Mouse (Mus musculus): ENCODE measurements at regions not wholly inside any gene's neighbourhood (a gene's known extent, or its start where the extent isn't known, plus 50 kb on each side); places are given as distances from the start of the nearest gene placed in this dataset.

- H3K27ac ChIP-seq (replicated peaks): no peak overlapping the region
- no peaks in the 10 kb centered on the region for H3K36me3 ChIP-seq (replicated peaks)
- ATAC-seq (ENCODE audit: insufficient read depth): no peak
- no peak overlapping the region for H3K9ac ChIP-seq
- no peaks in the 10 kb centered on the region for H3K4me1 ChIP-seq (replicated peaks)
- H3K27me3 ChIP-seq: no peaks in the 10 kb centered on the region
- WGBS (ENCODE audit: insufficient replicate concordance): 54% methylated on average over 9 of the region's 9 CpGs
- no peaks in the 10 kb centered on the region for H3K9me3 ChIP-seq (replicated peaks)
- no peak overlapping the region for H3K4me2 ChIP-seq
- H3K4me3 ChIP-seq (replicated peaks): no peak overlapping the region
Observed at GRCm38 (mm10) chr3:149318728-149319127, 328.4 kb upstream of the Adgrl2 start.

- no peaks in the 10 kb centered on the region for H3K27me3 ChIP-seq
- no peak overlapping the region for H3K4me2 ChIP-seq
- no peaks in the 10 kb centered on the region for H3K9me3 ChIP-seq (replicated peaks)
- no peak overlapping the region for H3K9ac ChIP-seq
- H3K36me3 ChIP-seq (replicated peaks): no peaks in the 10 kb centered on the region
- H3K27ac ChIP-seq (replicated peaks): no peak overlapping the region
- H3K4me3 ChIP-seq (replicated peaks): no peak overlapping the region
- WGBS (ENCODE audit: insufficient replicate concordance): 58% methylated on average over 4 of the region's 4 CpGs
- no peak for ATAC-seq (ENCODE audit: insufficient read depth)
- no peaks in the 10 kb centered on the region for H3K4me1 ChIP-seq (replicated peaks)
Observed at GRCm38 (mm10) chr3:149314258-149314657, 323.9 kb upstream of the Adgrl2 start.

- Histone ChIP-seq H3K4me1 (replicated peaks) (no peaks in the 10 kb centered on the region), H3K9ac (no peak overlapping the region), H3K27ac (replicated peaks) (no peak overlapping the region), H3K36me3 (replicated peaks) (no peaks in the 10 kb centered on the region), H3K4me2 (no peak overlapping the region), H3K4me3 (replicated peaks) (no peak overlapping the region), H3K27me3 (no peaks in the 10 kb centered on the region), H3K9me3 (replicated peaks) (no peaks in the 10 kb centered on the region)
- ATAC-seq (ENCODE audit: insufficient read depth): no peak
- 63% methylated on average over 6 of the region's 6 CpGs for WGBS (ENCODE audit: insufficient replicate concordance)
Observed at GRCm38 (mm10) chr3:149313217-149313616, 322.9 kb upstream of the Adgrl2 start.

DNA sequence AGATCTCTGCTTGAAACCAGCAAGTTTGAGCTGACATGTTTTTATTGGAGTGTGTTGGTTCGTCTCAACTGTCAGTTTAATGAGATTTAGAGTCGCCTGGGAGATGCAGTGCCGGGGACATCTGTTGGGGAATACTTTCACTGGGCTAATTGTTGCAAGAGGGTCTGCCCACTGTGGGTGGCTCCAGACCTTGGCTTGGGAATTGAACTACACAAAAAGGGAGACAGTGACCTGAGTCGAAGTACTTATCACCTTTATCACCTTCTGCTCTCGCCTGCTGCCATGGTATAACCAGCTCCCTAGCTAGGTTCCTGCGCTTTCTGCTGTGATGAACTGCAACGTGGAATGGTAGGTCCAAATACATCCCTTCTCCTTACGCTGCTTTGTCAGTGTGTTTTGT is 321.2 kb upstream of the Adgrl2 start:
- Histone ChIP-seq H3K9ac (no peak overlapping the region), H3K36me3 (replicated peaks) (no peaks in the 10 kb centered on the region), H3K4me2 (no peak overlapping the region), H3K4me3 (replicated peaks) (no peak overlapping the region), H3K27me3 (no peaks in the 10 kb centered on the region), H3K9me3 (replicated peaks) (no peaks in the 10 kb centered on the region), H3K4me1 (replicated peaks) (no peaks in the 10 kb centered on the region), H3K27ac (replicated peaks) (no peak overlapping the region)
- 70% methylated on average over 8 of the region's 8 CpGs for WGBS (ENCODE audit: insufficient replicate concordance)
- ATAC-seq (ENCODE audit: insufficient read depth): no peak

DNA sequence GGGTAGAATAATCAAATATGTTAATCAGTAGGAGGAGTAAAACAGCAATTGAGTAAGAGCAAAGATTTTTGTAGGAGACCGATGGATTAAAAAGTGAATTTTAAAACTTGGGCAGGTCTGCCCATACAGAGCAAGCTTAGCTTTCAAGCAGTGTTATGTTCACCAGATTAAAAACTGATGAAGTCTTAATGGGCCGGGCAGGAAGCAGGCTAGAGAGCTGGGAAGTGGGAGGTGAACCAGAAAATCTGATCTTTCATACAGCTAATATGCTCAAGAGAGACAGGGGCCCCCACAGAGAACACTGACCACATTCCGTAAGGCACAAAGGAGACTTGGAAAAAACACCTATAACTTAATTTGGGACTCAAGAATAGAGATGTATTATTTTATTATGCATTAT is 316.4 kb upstream of the Adgrl2 start:
- WGBS (ENCODE audit: insufficient replicate concordance): 67% methylated on average over 3 of the region's 3 CpGs
- Histone ChIP-seq H3K4me2 (no peak overlapping the region), H3K27me3 (no peaks in the 10 kb centered on the region), H3K9me3 (replicated peaks) (no peaks in the 10 kb centered on the region), H3K4me1 (replicated peaks) (no peaks in the 10 kb centered on the region), H3K36me3 (replicated peaks) (no peaks in the 10 kb centered on the region), H3K27ac (replicated peaks) (no peak overlapping the region), H3K9ac (no peak overlapping the region), H3K4me3 (replicated peaks) (no peak overlapping the region)
- no peak for ATAC-seq (ENCODE audit: insufficient read depth)

DNA sequence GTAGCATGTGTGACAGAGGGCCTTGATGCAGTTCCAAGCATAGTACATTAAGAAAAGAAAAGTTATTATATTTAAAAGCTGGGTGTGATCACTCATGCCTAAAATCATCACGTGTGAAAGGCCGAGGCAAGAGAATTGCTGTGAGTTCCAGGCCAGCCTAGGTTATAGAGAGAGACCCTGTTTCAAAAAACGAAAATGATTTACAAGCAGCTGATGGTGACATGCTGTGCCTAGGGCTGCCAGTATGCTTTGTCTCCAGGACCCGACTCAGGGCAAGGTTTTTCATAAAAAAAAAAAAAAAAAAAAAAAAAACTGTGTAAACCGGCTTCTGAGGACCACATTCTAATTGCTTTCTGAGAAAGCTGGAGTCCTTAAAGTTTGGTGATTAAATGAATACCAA is 315.9 kb upstream of the Adgrl2 start:
- Histone ChIP-seq H3K4me2 (no peak overlapping the region), H3K9ac (no peak overlapping the region), H3K27me3 (no peaks in the 10 kb centered on the region), H3K4me1 (replicated peaks) (no peaks in the 10 kb centered on the region), H3K9me3 (replicated peaks) (no peaks in the 10 kb centered on the region), H3K4me3 (replicated peaks) (no peak overlapping the region), H3K36me3 (replicated peaks) (no peaks in the 10 kb centered on the region), H3K27ac (replicated peaks) (no peak overlapping the region)
- 49% methylated on average over 5 of the region's 5 CpGs for WGBS (ENCODE audit: insufficient replicate concordance)
- no peak for ATAC-seq (ENCODE audit: insufficient read depth)

GRCm38 (mm10) chr3:149305440-149305839 is 315.1 kb upstream of the Adgrl2 start:
- H3K4me1 ChIP-seq (replicated peaks): no peaks in the 10 kb centered on the region
- no peak overlapping the region for H3K4me3 ChIP-seq (replicated peaks)
- no peak overlapping the region for H3K9ac ChIP-seq
- ATAC-seq (ENCODE audit: insufficient read depth): no peak
- no peak overlapping the region for H3K27ac ChIP-seq (replicated peaks)
- no peaks in the 10 kb centered on the region for H3K27me3 ChIP-seq
- H3K4me2 ChIP-seq: no peak overlapping the region
- no peaks in the 10 kb centered on the region for H3K9me3 ChIP-seq (replicated peaks)
- WGBS (ENCODE audit: insufficient replicate concordance): 47% methylated on average over 5 of the region's 5 CpGs
- H3K36me3 ChIP-seq (replicated peaks): no peaks in the 10 kb centered on the region

DNA sequence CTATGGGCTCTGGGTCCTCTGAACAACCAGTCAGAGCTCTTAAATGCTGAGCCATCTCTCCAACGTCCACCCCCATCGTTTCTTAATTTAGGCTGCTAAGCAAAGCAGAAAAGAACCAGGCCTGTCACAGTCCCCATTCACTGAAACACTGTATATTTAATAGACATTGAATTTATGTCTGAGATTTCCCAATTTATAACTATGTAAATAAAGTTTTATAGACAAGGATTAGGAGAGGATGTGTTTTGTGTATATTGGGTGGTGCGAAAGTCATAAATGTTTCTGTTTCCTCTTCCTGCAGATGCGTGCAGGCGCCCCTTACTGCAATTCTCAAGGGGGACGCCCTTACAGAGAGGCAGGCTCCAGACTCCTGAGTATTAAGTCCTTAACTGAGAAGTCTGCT is 314.7 kb upstream of the Adgrl2 start:
- H3K4me1 ChIP-seq (replicated peaks): no peaks in the 10 kb centered on the region
- H3K4me2 ChIP-seq: no peak overlapping the region
- no peak overlapping the region for H3K9ac ChIP-seq
- no peak overlapping the region for H3K27ac ChIP-seq (replicated peaks)
- H3K9me3 ChIP-seq (replicated peaks): no peaks in the 10 kb centered on the region
- ATAC-seq (ENCODE audit: insufficient read depth): no peak
- H3K27me3 ChIP-seq: no peaks in the 10 kb centered on the region
- H3K4me3 ChIP-seq (replicated peaks): no peak overlapping the region
- WGBS (ENCODE audit: insufficient replicate concordance): 42% methylated on average over 6 of the region's 6 CpGs
- H3K36me3 ChIP-seq (replicated peaks): no peaks in the 10 kb centered on the region

DNA sequence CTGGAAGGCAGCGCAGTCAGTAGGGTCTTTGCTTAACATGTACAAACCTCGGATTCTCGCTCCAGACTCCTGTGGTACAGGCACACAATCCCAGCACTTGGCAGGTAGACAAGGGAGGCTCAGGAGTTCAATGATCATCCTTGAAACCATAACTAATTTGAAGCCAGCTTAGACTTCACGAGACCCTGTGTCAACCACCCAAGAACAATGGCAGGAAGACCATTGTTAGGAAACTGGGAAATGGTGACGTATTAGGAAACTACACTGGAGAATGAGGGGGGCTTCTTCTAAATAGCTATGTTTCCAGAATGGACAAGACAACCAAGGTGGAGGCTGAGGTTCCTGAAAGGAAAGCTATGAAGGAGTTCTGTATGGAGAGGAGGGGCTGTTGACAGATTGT is 313.1 kb upstream of the Adgrl2 start:
- Histone ChIP-seq H3K27ac (replicated peaks) (no peak overlapping the region), H3K27me3 (no peaks in the 10 kb centered on the region), H3K4me2 (no peak overlapping the region), H3K9ac (no peak overlapping the region), H3K9me3 (replicated peaks) (no peaks in the 10 kb centered on the region), H3K36me3 (replicated peaks) (no peaks in the 10 kb centered on the region), H3K4me1 (replicated peaks) (no peaks in the 10 kb centered on the region), H3K4me3 (replicated peaks) (no peak overlapping the region)
- ATAC-seq (ENCODE audit: insufficient read depth): no peak
- WGBS (ENCODE audit: insufficient replicate concordance): 72% methylated on average over 5 of the region's 5 CpGs

- no peak for ATAC-seq (ENCODE audit: insufficient read depth)
- Histone ChIP-seq H3K9me3 (replicated peaks) (no peaks in the 10 kb centered on the region), H3K9ac (no peak overlapping the region), H3K27ac (replicated peaks) (no peak overlapping the region), H3K4me3 (replicated peaks) (no peak overlapping the region), H3K4me1 (replicated peaks) (no peaks in the 10 kb centered on the region), H3K27me3 (no peaks in the 10 kb centered on the region), H3K4me2 (no peak overlapping the region), H3K36me3 (replicated peaks) (no peaks in the 10 kb centered on the region)
- WGBS (ENCODE audit: insufficient replicate concordance): 60% methylated on average over 4 of the region's 4 CpGs
Observed at GRCm38 (mm10) chr3:149300002-149300401, 309.6 kb upstream of the Adgrl2 start.

- ATAC-seq (ENCODE audit: insufficient read depth): no peak
- no peak overlapping the region for H3K4me3 ChIP-seq (replicated peaks)
- 75% methylated on average over 10 of the region's 10 CpGs for WGBS (ENCODE audit: insufficient replicate concordance)
- no peak overlapping the region for H3K4me2 ChIP-seq
- H3K27ac ChIP-seq (replicated peaks): no peak overlapping the region
- H3K27me3 ChIP-seq: no peaks in the 10 kb centered on the region
- no peaks in the 10 kb centered on the region for H3K36me3 ChIP-seq (replicated peaks)
- H3K9ac ChIP-seq: no peak overlapping the region
- no peaks in the 10 kb centered on the region for H3K9me3 ChIP-seq (replicated peaks)
- H3K4me1 ChIP-seq (replicated peaks): no peaks in the 10 kb centered on the region
Observed at GRCm38 (mm10) chr3:149296419-149296962, 306.1 kb upstream of the Adgrl2 start.

- Histone ChIP-seq H3K4me1 (replicated peaks) (no peaks in the 10 kb centered on the region), H3K27ac (replicated peaks) (no peak overlapping the region), H3K4me3 (replicated peaks) (no peak overlapping the region), H3K27me3 (no peaks in the 10 kb centered on the region), H3K4me2 (no peak overlapping the region), H3K36me3 (replicated peaks) (no peaks in the 10 kb centered on the region), H3K9ac (no peak overlapping the region), H3K9me3 (replicated peaks) (no peaks in the 10 kb centered on the region)
- 55% methylated on average over 7 of the region's 7 CpGs for WGBS (ENCODE audit: insufficient replicate concordance)
- ATAC-seq (ENCODE audit: insufficient read depth): no peak
Observed at GRCm38 (mm10) chr3:149295942-149296341, 305.6 kb upstream of the Adgrl2 start.
